8 mouse cellular contexts compared by ENCODE assay signal in the genomic region with DNA sequence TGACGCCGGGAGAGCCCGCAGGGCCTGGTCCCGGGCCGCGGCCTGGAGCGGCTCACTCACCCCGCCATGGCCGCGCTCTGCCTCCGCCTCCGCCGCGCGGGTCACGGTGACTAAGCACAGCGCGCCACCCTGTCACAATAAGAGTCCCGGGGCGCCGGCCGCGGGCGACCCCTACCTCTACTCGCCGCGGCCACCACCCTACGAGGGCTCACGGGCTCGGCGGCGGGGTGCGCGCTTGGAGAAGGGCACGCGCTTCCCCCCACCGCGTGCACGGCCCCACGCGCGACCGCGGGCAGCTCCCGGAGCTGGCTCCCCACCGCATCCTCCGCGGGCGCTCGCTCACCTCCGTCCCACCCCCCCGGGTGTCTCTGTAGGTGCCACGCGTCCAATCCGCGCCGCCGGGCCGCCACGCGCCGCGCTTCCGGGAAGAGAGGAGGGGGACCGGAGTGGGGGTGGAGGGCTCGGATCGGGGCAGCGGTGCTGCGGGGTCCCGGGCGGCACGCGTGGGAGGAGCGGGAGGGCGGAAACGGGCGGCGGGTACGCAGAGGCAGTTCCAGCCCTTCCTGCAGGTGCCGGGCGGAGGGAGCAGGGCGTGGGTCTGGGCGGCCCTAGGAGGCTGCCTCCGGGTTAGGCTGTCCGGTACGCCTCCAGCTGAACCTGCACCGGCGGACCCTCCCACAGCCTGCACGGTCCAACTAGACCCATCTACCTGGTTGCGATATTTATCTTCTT. TPM values are rescaled to one million over a fixed set of nuclear protein-coding genes. Genes with fewer than 3 reads are reported as not detected.
DNase-seq lines count a peak whose midpoint lies in the region; ATAC-seq and TF ChIP-seq lines count a peak whose summit lies in the region.

A gene (minus strand): TSS at position 629 of the 732 bp plus-strand sequence.

- H3K9ac ChIP-seq in forebrain, embryonic 11.5 days (ENCODE audit: low read length): peak within 1 kb of the TSS; percentile 98
- peak within 1 kb of the TSS; percentile 100 for H3K9ac ChIP-seq in heart, embryonic 15.5 days
- peak within 1 kb of the TSS; percentile 97 for H3K9ac ChIP-seq in liver, embryonic 16.5 days (ENCODE audit: low read depth, low read length)
- peak within 1 kb of the TSS; percentile 95 for H3K9ac ChIP-seq in neural tube, embryonic 13.5 days

- peak within 1 kb of the TSS; percentile 68 for H3K27ac ChIP-seq in forebrain, embryonic 11.5 days (ENCODE audit: low read depth, low read length)
- H3K27ac ChIP-seq in heart, embryonic 15.5 days: peak within 1 kb of the TSS; percentile 98
- H3K27ac ChIP-seq in liver, embryonic 16.5 days (ENCODE audit: low read length): peak within 1 kb of the TSS; percentile 95
- H3K27ac ChIP-seq in neural tube, embryonic 13.5 days (replicated peaks): peak within 1 kb of the TSS; percentile 94
- peak within 1 kb of the TSS; percentile 81 for H3K27ac ChIP-seq in testis, adult 2 months (ENCODE audit: control insufficient read depth, insufficient read depth, low read depth, low read length)

- H3K4me2 ChIP-seq in forebrain, embryonic 11.5 days (ENCODE audit: low read depth, low read length, severe bottlenecking): peak within 1 kb of the TSS; percentile 82
- H3K4me2 ChIP-seq in heart, embryonic 15.5 days: peak within 1 kb of the TSS; percentile 83
- H3K4me2 ChIP-seq in liver, embryonic 16.5 days (ENCODE audit: low read depth, low read length): peak within 1 kb of the TSS; percentile 79
- H3K4me2 ChIP-seq in neural tube, embryonic 13.5 days: peak within 1 kb of the TSS; percentile 75

- peak within 1 kb of the TSS; percentile 95 for H3K4me3 ChIP-seq in forebrain, embryonic 11.5 days (ENCODE audit: low read depth, low read length)
- peak within 1 kb of the TSS; percentile 97 for H3K4me3 ChIP-seq in heart, embryonic 15.5 days
- H3K4me3 ChIP-seq in liver, embryonic 16.5 days (ENCODE audit: low read depth, low read length): peak within 1 kb of the TSS; percentile 87
- H3K4me3 ChIP-seq in neural tube, embryonic 13.5 days: peak within 1 kb of the TSS; percentile 73
- peak within 1 kb of the TSS; percentile 90 for H3K4me3 ChIP-seq in testis, adult 2 months (ENCODE audit: control insufficient read depth, low read depth, low read length)

- no peak for TF ChIP-seq CTCF in testis, adult 2 months (IDR thresholded peaks at IDR 0.05; ENCODE audit: control insufficient read depth, insufficient read depth, insufficient replicate concordance, low read depth, low read length)

- ATAC-seq in forebrain, embryonic 11.5 days (replicated peaks; ENCODE audit: low FRiP score): peak; percentile 88
- peak; percentile 84 for ATAC-seq in heart, embryonic 15.5 days (replicated peaks; ENCODE audit: insufficient number of reproducible peaks, insufficient read depth, low FRiP score, low read depth)
- ATAC-seq in liver, embryonic 16.5 days (ENCODE audit: low read depth): peak; percentile 90
- peak; percentile 88 for ATAC-seq in neural tube, embryonic 13.5 days (ENCODE audit: low read depth)

- H3K9me3 ChIP-seq in forebrain, embryonic 11.5 days (ENCODE audit: control insufficient read depth, low read length): no peaks in the 10 kb centered on the region
- H3K9me3 ChIP-seq in heart, embryonic 15.5 days (replicated peaks): no peaks in the 10 kb centered on the region
- H3K9me3 ChIP-seq in liver, embryonic 16.5 days (replicated peaks; ENCODE audit: control insufficient read depth, low read length): no peaks in the 10 kb centered on the region
- H3K9me3 ChIP-seq in neural tube, embryonic 13.5 days: no peaks in the 10 kb centered on the region

- peak; percentile 57 for TF ChIP-seq POLR2A in testis, adult 2 months (IDR thresholded peaks at IDR 0.05; ENCODE audit: control insufficient read depth, low read depth, low read length)

- WGBS in forebrain, embryonic 11.5 days: under 1% methylated on average over 80 of the region's 90 CpGs
- WGBS in heart, embryonic 15.5 days: under 1% methylated on average over 68 of the region's 90 CpGs
- WGBS in liver, embryonic 16.5 days (ENCODE audit: insufficient replicate concordance): under 1% methylated on average over 87 of the region's 90 CpGs
- WGBS in neural tube, embryonic 13.5 days: under 1% methylated on average over 90 of the region's 90 CpGs

- no peaks in the 10 kb centered on the region; the same call in 1 of the 2 replicates for H3K36me3 ChIP-seq in forebrain, embryonic 11.5 days (ENCODE audit: control insufficient read depth, insufficient read depth, low read length)
- H3K36me3 ChIP-seq in heart, embryonic 15.5 days: peaks cover 21% of the 10 kb centered on the region
- H3K36me3 ChIP-seq in liver, embryonic 16.5 days (ENCODE audit: control insufficient read depth, insufficient read depth): peaks cover 8% of the 10 kb centered on the region
- peaks cover 27% of the 10 kb centered on the region for H3K36me3 ChIP-seq in neural tube, embryonic 13.5 days
- no peaks in the 10 kb centered on the region for H3K36me3 ChIP-seq in testis, adult 2 months (ENCODE audit: control insufficient read depth, insufficient read depth, low read length)

- H3K27me3 ChIP-seq in forebrain, embryonic 11.5 days (ENCODE audit: control insufficient read depth, insufficient read depth, low read length): peaks cover 19% of the 10 kb centered on the region
- peaks cover 15% of the 10 kb centered on the region for H3K27me3 ChIP-seq in heart, embryonic 15.5 days
- H3K27me3 ChIP-seq in liver, embryonic 16.5 days (ENCODE audit: control insufficient read depth, insufficient read depth, low read depth, low read length): peaks cover 20% of the 10 kb centered on the region
- H3K27me3 ChIP-seq in neural tube, embryonic 13.5 days: peaks cover 24% of the 10 kb centered on the region
- H3K27me3 ChIP-seq in testis, adult 2 months (ENCODE audit: control insufficient read depth, insufficient read depth, low read length): no peaks in the 10 kb centered on the region

- peak; percentile 86 for DNase-seq in CD4-positive, CD25-positive, alpha-beta regulatory T cell, adult 2 months (ENCODE audit: low read depth, low spot score)
- DNase-seq in c-Kit-negative CD71-positive TER-119-positive erythroid progenitor cells, embryonic 14.5 days (ENCODE audit: low read depth, low spot score): peak; percentile 71
- peak; percentile 91 for DNase-seq in forebrain, embryonic 11.5 days (ENCODE audit: low spot score)
- peak; percentile 85 to 92 for DNase-seq in kidney, postnatal 25 days

- H3K4me1 ChIP-seq in forebrain, embryonic 11.5 days (replicated peaks; ENCODE audit: control insufficient read depth, insufficient read depth, low read length): peaks cover 12% of the 10 kb centered on the region
- peaks cover 23% of the 10 kb centered on the region for H3K4me1 ChIP-seq in heart, embryonic 15.5 days (replicated peaks)
- peaks cover 30% of the 10 kb centered on the region for H3K4me1 ChIP-seq in liver, embryonic 16.5 days (ENCODE audit: control insufficient read depth, low read depth, low read length)
- peaks cover 42% of the 10 kb centered on the region for H3K4me1 ChIP-seq in neural tube, embryonic 13.5 days (replicated peaks)
- peaks cover 18% of the 10 kb centered on the region for H3K4me1 ChIP-seq in testis, adult 2 months (ENCODE audit: control insufficient read depth, insufficient read depth, low read length)

RNA-seq across cellular contexts. Expression of the gene that starts here (rescaled TPM):
- 35.9 and 41.3 TPM in 2 replicates for polyA plus RNA-seq in forebrain, embryonic 11.5 days (2014; fragmentation: Nextera tagmentation; extraction: Ambion mirVana)
- polyA plus RNA-seq in heart, embryonic 15.5 days (2015; fragmentation: Nextera tagmentation; extraction: Ambion mirVana): 43.4 and 56.9 TPM in 2 replicates
- polyA plus RNA-seq in liver, embryonic 16.5 days (2015; fragmentation: Nextera tagmentation; extraction: Ambion mirVana): 26.2 and 27.7 TPM in 2 replicates
- polyA plus RNA-seq in neural tube, embryonic 13.5 days (2015; fragmentation: Nextera tagmentation; extraction: Ambion mirVana): 60.9 and 64.4 TPM in 2 replicates
- 46.9 and 52.8 TPM in 2 replicates for polyA plus RNA-seq in testis, adult 2 months (2012; rRNA removed)

Comparison
In these comparisons a context has a peak if more than half of its experiments do, and no peak if none do; other contexts are left out.
1. Peak in every context shown above with its lines: DNase-seq, ATAC-seq, H3K4me3 ChIP-seq and H3K27ac ChIP-seq.